Mouse (Mus musculus) common myeloid progenitor, adult 5-6 weeks (primary cell): ENCODE results near the gene Serpine2. TPM values are rescaled to one million over a fixed set of nuclear protein-coding genes. Genes with fewer than 3 reads are reported as not detected.

Source experiments
- ATAC-seq: replicated peaks from 2 replicates; pipeline ENCODE4 v1.8.0; 2016; ENCODE audit warnings: low read depth, mild to moderate bottlenecking, moderate TSS enrichment, inconsistent platforms; ENCODE audit not compliant: poor library complexity, severe bottlenecking
- total RNA-seq: library from RNA; stranded (forward); fragments of 200-1000, 187-1606 nt; gene quantifications from 2 replicates; pipeline ENCODE4 v1.2.3, GENCODE M21; 2017

Serpine2 gene
- 16.5 and 18.9 TPM in 2 replicates for total RNA-seq

DNA sequence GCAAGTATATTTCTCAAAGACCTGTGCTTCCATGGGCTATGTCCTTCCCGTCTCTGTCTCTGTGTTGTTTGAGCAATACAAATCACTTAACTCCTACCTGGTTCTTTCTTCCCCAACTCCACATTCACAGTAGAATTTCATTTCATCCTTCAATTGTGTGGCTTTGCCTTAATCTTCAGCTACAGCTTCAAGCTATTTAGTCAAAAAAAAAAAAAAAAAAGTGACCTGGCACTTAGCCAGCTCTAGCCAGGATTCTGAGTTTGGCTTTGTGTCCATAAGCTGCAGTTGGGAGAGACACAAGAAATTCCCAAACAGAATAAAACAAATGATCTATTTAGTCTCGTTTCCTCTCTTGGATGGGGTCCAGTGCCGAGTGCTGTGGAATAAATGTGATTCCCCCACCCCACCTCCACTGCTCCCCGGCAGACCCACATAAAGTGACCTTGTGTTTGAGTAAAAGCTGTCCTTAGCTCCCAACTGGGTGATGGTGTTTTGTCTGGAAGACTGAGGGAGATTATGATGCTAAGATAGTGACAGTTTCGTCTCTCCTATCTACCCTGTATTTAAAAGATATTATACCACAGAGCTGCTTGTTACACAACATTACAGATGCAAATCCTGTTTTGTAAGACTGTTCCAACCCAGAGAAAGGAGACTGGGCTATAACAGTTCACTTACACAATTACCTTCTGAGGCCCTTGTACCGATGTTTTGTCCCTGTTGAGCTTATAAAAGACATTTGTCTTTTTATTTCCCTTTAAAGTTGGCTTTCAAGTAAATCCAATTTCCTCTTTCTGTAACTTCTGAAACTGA is at the start of gene Serpine2:
TSS of gene Serpine2 (minus strand) at position 51 of the 813 bp plus-strand sequence.
- peak; percentile 37 for ATAC-seq

DNA sequence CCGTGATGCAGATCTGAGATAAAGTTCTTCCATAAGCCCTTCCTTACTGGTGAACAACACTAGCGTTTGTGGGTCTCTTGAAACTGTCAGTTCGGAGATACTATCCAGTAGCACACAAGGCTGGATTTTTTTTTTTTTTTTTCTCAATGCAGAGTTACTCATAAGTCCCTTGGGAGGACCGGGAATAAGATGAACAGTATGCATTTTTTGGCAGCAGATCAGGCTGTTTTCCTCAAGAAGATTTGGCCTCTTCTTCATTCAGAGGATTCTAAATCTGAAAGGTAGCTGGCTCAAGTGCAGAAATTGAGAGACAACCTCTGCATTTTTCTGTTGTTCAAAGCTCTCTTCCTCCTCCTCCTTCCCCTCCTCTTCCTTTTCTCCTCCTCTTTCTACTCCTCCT is 46.8 kb upstream of the Serpine2 start:
- no peak for ATAC-seq

DNA sequence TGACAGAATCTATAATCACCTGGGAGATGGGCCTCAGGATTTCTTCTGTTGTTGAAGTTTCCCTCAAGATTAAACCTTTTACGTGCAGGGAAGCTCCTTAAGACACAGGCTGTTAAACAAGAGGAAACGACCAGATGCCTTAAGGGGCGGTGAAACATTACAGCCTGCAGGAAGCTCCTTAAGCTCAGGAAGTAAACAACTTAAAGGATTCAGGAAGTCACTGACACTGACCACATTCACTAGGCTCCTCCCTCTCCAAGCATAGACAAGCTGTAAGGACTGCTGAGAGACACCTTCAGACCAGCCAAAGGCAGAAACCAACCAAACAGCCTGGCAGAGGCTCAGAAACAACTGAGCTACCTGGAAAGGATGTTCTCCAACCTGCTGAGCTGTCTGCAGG is 44.3 kb upstream of the Serpine2 start:
- ATAC-seq = no peak

GRCm38 (mm10) chr1:79902901-79903300 is 41.9 kb upstream of the Serpine2 start:
- ATAC-seq = no peak

GRCm38 (mm10) chr1:79882648-79883047 is 21.7 kb upstream of the Serpine2 start:
- ATAC-seq = no peak

DNA sequence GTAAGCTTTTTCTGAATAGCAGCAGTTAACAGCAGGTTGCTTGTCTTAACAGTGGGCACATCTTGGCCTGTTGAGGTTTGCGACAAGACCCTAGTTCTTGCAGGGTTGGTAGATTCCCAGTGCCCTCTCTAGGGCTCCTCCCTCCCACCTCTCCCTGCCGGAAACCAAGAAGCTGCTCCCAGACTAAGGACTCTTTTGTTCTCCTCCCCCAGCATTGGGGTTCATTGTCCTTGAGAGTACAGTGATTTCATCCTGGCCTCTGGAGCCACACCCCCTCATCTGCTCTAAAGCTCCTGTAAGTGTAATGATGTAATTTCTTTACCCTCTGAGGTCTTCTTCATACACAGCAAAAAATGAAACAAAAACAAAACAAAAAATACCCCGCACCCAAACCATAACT is 13.8 kb upstream of the Serpine2 start:
- no peak for ATAC-seq

DNA sequence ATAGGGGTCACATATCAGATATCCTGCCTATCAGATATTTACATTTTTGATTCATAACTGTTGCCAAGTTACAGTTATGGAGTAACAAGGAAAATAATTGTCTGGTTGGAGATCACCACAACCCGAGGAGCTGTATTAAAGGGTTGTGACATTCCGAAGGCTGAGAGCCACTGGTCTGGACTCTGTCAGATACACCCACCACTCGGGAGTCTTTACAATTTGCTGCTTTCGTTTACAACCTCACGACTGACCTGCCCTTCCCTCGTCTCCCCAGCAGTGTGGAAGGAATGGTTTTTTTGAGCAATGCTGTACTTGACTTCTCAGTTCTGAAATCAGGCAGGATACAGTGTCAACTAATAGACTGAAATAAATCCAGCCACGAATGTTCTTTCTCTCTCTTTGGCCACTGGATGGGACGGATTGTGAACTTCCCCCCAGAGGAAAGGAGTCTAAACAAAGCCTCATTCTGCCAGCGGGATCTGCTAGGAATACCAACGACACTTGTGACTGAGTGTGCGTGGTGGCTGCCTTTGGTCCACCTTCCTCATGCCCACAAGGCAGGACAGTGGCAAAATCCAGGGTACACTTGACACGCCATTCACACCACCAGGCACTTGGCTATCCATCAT is 455 bp downstream of the Serpine2 start:
- ATAC-seq = no peak

GRCm38 (mm10) chr1:79859975-79860374 is 1.0 kb downstream of the Serpine2 start:
- no peak for ATAC-seq

DNA sequence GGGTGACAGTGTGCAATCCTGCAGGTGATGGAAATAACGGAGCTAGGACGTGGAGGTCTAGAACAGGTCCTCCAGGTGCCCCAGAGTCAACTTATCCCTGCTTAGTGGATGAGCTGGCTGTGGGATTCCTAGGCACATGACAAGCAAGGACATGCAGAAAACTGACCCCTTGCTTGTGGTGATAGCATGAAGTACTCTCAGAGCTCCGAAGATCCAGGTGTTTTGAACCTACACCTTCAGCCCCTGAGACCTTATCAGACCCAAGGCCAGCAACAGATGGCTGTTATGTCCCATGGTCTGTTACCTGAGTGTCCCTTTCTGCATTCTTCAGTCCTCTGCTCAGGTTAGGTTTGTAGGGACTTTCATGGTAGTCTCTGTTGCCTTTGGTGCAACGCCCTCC is 2.0 kb downstream of the Serpine2 start:
- ATAC-seq = no peak

GRCm38 (mm10) chr1:79858389-79858994 is 2.5 kb downstream of the Serpine2 start:
- ATAC-seq = peak; percentile 43

DNA sequence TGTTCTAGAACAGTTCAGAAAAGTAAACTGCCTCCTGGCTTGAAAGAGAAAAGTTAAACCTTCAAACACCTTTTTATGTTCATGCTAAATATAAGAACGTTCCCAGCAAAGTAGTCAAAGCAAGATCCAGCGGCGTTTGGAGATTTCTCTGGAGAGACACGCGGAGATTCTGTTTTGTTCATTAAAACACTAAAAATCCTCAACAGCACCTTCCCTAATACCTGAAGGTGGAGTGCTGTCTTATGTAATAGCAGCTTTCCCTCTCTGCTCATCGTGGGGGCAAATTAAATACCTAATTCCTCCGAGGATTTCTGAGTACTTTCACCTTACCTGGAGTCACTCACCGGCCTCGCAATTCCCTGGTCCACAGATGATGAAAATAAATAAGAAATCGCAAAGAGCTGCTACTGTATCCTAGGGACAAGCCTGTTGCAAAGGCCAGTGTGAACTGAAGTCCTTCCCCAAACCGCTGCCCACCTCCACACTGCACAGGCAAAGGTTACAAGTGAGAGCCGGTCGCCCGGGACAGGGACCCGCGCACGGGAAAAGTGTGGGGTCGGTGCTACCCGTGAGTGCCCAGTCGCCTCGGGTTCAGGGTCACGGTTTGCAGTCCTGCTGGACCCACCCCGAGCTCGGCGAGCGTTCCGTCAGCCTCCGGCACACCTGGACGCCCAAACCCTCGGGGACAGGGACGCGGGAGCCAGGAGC is 3.1 kb downstream of the Serpine2 start:
- ATAC-seq = no peak

DNA sequence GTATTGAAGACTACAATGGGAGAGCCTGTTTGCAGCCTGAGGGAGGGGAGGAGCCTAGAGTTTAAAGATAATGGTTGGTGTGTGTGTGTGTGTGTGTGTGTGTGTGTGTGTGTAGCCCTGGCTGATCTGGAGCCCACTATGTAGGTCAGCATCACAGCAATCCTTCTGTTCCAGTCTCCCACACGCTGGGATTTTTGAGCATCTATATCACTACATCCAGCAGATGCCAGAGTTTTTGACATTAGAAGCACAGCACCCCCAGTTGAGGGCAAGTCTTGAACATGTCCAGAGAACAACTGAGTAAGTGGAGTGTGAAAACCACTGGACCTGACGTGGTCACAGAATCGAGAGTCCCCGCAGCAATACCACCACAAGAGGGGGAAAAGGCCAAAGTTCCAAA is 4.2 kb downstream of the Serpine2 start:
- no peak for ATAC-seq

GRCm38 (mm10) chr1:79853527-79853926 is 7.5 kb downstream of the Serpine2 start:
- peak; percentile 57 for ATAC-seq

DNA sequence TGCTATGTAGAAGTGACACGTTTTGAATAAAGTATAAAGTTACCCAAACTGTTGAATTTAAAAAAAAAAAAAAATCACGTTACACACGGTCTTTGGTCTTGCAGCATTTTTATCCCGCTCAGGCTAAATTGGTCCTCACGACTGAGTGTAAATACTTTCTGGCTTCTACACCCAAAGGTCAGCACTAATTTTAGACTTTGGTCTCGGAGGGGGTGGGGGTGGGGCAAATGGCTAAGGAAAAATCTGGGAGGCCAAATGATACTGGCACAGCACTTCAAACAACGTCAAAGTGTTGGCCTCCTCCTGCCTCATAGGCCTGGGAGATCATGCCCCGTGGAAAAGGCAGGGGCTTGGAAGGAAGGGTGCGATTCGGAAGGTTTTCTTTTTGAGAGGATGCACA is 10.6 kb downstream of the Serpine2 start:
- no peak for ATAC-seq

DNA sequence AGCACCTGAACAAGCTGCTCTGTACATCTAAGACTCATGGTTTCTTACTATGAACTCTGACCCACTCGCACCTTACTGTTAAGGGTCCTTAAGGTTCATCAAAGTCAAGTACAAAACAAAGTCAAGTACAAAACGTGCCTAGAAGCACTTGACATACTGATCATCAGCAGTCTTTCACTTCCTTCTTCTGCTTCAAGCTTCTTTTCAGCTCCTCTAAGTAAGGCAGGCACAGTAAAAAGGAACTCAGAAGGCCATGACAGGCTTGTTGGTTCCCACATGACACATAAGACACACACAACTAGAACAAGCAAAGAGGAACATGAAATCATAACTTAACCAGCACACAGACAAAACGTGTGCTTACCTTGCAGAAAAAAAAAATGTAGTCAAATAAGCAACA is 12.3 kb downstream of the Serpine2 start:
- ATAC-seq = peak; percentile 80

DNA sequence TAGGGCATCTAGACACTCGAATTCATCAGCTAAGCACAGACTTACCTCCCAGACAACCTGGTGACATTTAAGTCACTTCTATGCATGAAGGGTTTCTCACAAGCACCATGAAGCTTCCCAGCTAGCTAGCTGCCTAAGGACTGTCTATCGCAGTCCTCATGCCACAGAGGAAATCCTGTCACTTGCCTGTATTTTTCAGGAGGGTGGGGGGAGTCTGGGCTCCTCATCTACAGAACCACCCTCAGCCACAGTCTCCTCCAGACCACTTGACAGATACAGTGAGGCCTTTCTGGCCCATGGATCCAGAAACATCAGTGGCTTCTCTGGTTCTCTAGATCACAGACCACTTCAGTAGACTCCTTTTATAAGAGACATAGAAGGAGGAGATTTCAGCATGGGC is 14.1 kb downstream of the Serpine2 start:
- ATAC-seq = peak; percentile 77

DNA sequence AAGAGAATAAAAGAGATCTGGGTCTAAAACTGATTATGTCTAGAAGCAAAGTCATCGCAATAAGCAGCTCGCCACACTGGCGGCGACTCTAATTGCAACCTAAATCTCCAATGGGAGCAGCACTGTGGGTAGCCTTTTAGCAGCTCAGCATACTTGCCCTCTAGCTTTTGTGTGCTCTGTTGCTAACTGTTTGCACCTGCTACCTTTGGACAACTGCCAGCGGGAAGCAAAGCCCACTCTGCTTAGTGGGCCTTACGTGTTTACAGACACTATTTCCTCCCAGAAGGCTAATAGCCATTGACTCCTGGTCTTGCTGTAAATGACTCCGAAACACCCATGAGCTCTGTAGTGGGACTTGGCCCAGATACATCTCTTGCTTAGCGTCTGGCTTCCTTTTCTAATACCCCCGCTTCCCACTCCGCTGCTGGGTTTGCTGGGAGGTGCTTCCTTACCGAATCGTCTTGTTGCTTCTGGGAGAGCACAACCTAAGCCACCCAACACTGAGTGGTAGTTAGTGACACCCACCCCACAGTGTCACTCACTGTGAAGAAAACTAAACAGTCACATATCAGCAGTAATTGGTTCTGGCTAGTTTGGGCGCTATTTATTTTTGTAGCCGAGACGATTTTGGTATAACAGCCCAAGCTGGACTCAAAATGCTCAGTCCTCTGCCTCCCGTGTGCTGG is 28.1 kb downstream of the Serpine2 start:
- ATAC-seq = no peak

DNA sequence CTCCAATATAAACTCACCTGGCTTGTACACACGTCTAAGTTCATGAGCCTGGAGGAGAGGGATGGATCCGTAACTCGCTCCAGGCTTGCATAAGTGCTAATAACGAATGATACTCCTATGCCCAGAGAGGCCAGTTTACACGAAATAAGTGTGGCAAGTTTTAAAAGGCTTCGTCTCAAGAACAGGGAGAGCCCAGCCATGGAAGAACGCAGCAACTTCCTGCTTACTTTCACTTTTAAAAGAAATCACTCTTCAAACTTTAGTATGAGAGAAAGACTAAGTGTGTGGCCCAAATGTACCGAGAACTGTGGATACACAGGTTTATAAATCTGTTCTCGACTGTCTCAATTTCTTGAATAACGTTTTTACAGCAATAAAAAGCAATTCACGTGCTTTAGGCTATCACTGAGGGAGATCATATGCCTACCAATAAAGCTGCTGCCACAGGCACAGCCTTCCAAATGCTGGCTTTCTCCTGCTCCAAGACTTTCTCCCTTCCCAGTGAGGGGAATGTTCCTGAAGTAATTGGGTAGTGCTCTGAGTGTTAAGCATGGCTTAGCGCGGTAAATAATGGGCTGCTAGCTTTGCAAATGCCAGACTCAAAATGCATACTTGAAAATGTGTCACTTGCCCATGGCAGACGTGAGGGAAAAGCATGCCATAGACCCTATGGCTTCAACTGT is 36.9 kb downstream of the Serpine2 start:
- ATAC-seq = 0 out of 2 replicates have a peak, but pooled peaks have one; percentile 11

DNA sequence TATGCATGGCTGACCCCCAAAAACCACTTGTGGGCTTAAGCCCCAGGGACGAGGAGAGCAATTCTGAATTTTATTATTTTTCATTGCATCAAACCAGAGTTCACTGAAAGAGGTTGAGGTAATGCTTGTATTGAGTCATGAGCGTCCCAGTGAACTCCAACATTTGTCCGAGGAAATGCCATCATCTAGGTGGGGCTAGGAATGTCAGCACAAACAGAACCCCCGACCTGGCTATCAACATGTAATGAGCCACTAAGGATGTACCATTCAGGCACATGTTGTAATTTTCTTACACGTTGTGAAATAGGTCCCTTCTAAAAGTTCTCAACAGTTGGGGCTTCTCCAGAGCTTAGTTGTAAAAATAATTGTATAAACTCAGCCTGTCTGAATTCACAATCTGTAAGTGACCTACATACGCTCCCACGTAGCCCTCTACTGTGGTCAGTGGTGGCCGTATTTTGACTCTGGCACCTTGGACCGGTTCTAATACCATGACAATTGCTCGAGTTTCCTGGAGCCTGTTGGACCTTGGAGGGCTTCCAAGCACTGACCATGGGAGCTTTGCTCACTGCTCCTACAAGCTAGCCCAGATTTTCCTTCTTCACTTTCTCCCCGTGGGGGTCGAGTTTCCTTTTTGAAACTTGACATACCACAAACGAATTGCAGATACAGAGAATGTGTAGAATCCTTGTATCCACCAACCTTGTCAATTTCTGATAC is 38.0 kb downstream of the Serpine2 start:
- ATAC-seq = no peak
